Mouse (Mus musculus) midbrain, embryonic 15.5 days (tissue): ENCODE measurements around the gene Mttp. TPM values are rescaled to one million over a fixed set of nuclear protein-coding genes. Genes with fewer than 3 reads are reported as not detected.

Experiments used
- ATAC-seq: fragments of 200-750 bp; cut with Nextera tagmentation; replicated peaks from 2 replicates; pipeline ENCODE4 v1.8.0; 2017; ENCODE audit warnings: moderate TSS enrichment
- H3K27ac ChIP-seq: fragments of 300-500 bp; sonication (generic); 2 replicates; pipeline ENCODE4 v1.5.1; 2015; ENCODE audit warnings: mild to moderate bottlenecking, inconsistent platforms
- H3K27me3 ChIP-seq: fragments of 300-500 bp; sonication (generic); replicated peaks from 2 replicates; pipeline ENCODE4 v1.6.1; 2015; ENCODE audit warnings: inconsistent platforms
- H3K36me3 ChIP-seq: fragments of 300-500 bp; sonication (generic); replicated peaks from 2 replicates; pipeline ENCODE4 v1.6.1; 2015; ENCODE audit warnings: inconsistent platforms
- H3K4me1 ChIP-seq: fragments of 300-500 bp; sonication (generic); 2 replicates; pipeline ENCODE4 v1.6.1; 2015; ENCODE audit warnings: inconsistent platforms
- H3K4me2 ChIP-seq: fragments of 300-500 bp; sonication (generic); 2 replicates; pipeline ENCODE4 v1.6.1; 2015; ENCODE audit warnings: inconsistent platforms, mild to moderate bottlenecking, moderate library complexity
- H3K4me3 ChIP-seq: fragments of 300-500 bp; sonication (generic); 2 replicates; pipeline ENCODE4 v1.5.1; 2015; ENCODE audit warnings: mild to moderate bottlenecking, inconsistent platforms
- H3K9ac ChIP-seq: fragments of 300-500 bp; sonication (generic); 2 replicates; pipeline ENCODE4 v1.6.1; 2015; ENCODE audit warnings: mild to moderate bottlenecking, inconsistent platforms
- H3K9me3 ChIP-seq: fragments of 300-500 bp; sonication (generic); 2 replicates; pipeline ENCODE4 v1.6.1; 2016; ENCODE audit warnings: inconsistent platforms
- WGBS: fragments of 180-500 bp; shearing (Covaris S2); methylation state at CpG from one replicate; pipeline ENCODE4 v1.1.7; 2015; ENCODE audit warnings: mixed read lengths; 5-methylcytosine and 5-hydroxymethylcytosine counted together
- polyA plus RNA-seq: library from polyadenylated mRNA; unstranded; fragments of >200 nt; fragmentation: Nextera tagmentation; extraction: Ambion mirVana; gene quantifications from 2 replicates; pipeline ENCODE4 v1.2.1, GENCODE M21; 2015

Mttp gene
- polyA plus RNA-seq, 1 experiment from 2014 or later = 10.9 TPM

- no peak overlapping the region for H3K4me2 ChIP-seq
Observed at GRCm38 (mm10) chr3:138130692-138131091, 14.1 kb downstream of the Mttp start.

DNA sequence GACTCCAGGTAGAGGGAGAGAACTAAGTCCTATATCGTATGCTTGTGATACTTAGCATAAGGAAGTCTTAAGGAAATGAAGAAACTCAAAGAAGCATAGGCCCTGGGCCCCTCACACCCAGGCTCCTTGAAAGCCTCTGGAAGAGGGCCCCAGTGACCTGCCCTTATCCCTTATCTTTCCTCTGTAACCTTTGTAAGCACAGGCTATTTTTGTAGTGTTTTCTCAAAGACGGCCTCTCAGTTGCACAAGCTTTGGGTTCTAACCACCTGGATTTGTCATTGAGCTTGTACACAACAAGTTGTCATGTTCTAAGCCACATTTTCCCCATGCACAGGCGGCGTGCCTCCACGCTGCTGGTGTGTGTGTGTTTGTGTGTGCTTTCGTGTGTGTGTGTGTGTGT is 15.7 kb downstream of the Mttp start:
- Histone ChIP-seq H3K27me3 (no peaks in the 10 kb centered on the region), H3K36me3 (no peaks in the 10 kb centered on the region), H3K9ac (no peak overlapping the region), H3K9me3 (no peaks in the 10 kb centered on the region), H3K27ac (no peak overlapping the region), H3K4me2 (no peak overlapping the region), H3K4me1 (0 out of 2 replicates have a peak, but pooled peaks cover 4% of the 10 kb centered on the region), H3K4me3 (no peak overlapping the region)
- 96% methylated on average over 6 of the region's 6 CpGs for WGBS
- ATAC-seq = no peak

More at GRCm38 (mm10) chr3:138130692-138131091, 14.1 kb downstream of the Mttp start:
- Histone ChIP-seq H3K36me3 (no peaks in the 10 kb centered on the region), H3K9me3 (no peaks in the 10 kb centered on the region), H3K4me3 (no peak overlapping the region), H3K27ac (no peak overlapping the region), H3K27me3 (no peaks in the 10 kb centered on the region), H3K4me1 (0 out of 2 replicates have a peak, but pooled peaks cover 4% of the 10 kb centered on the region), H3K9ac (no peak overlapping the region)
- WGBS = 31% methylated on average over 1 of the region's 1 CpGs
- no peak for ATAC-seq

- H3K27me3 ChIP-seq = no peaks in the 10 kb centered on the region
- no peak overlapping the region for H3K27ac ChIP-seq
- H3K4me2 ChIP-seq = no peak overlapping the region
- no peaks in the 10 kb centered on the region for H3K9me3 ChIP-seq
- WGBS = 94% methylated on average over 10 of the region's 10 CpGs
- H3K4me3 ChIP-seq = no peak overlapping the region
- ATAC-seq = no peak
- H3K36me3 ChIP-seq = no peaks in the 10 kb centered on the region
- no peaks in the 10 kb centered on the region for H3K4me1 ChIP-seq
- no peak overlapping the region for H3K9ac ChIP-seq
Observed at GRCm38 (mm10) chr3:138123842-138124241, 20.9 kb downstream of the Mttp start.

DNA sequence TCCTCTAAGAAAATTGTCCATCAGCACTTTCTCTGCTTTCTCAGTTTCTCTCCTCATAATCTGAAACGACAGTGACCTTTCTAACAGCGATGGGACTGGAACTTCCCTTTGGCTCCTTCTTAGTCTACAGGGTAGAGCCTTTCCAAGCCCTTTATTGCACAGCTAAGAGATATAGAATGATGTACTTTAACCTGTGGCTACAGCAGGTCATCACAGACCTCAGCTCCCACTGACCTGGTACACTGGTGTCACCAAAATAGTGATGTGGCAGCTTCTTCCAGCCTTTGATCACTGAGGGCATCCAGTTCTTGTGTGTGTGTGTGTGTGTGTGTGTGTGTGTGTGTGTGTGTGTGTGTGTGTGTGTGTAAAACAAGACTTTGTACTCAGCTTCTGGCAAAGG is 23.3 kb downstream of the Mttp start:
- Histone ChIP-seq H3K4me2 (no peak overlapping the region), H3K4me3 (no peak overlapping the region), H3K27me3 (no peaks in the 10 kb centered on the region), H3K9ac (no peak overlapping the region), H3K36me3 (no peaks in the 10 kb centered on the region), H3K27ac (no peak overlapping the region), H3K4me1 (no peaks in the 10 kb centered on the region), H3K9me3 (no peaks in the 10 kb centered on the region)
- ATAC-seq = no peak
- 95% methylated on average over 2 of the region's 2 CpGs for WGBS

GRCm38 (mm10) chr3:138119444-138120105 is 25.2 kb downstream of the Mttp start:
- no peak overlapping the region for H3K4me3 ChIP-seq
- no peak overlapping the region for H3K9ac ChIP-seq
- 95% methylated on average over 16 of the region's 16 CpGs for WGBS
- no peak overlapping the region for H3K4me2 ChIP-seq
- no peaks in the 10 kb centered on the region for H3K36me3 ChIP-seq
- no peaks in the 10 kb centered on the region for H3K27me3 ChIP-seq
- H3K27ac ChIP-seq = no peak overlapping the region
- H3K9me3 ChIP-seq = no peaks in the 10 kb centered on the region
- ATAC-seq = no peak
- H3K4me1 ChIP-seq = no peaks in the 10 kb centered on the region

DNA sequence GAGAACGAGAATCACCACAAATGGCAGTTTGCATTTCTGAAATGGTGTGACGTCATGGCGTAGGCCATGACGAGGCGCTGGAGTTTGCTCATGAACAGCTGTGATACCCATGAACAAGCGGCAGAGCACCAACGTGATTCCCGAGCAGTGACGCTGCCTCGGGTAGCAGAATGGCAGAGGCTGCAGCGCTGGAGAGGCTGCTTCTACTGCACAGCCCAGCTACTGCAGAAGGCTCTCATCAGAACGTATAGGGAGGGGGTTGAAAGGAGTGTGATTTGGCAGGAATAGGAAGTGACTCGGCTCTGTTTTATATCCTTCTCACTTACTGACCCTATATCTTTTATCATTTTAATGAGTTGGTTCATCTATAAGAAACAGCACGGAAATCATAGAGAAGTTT is 25.9 kb downstream of the Mttp start:
- Histone ChIP-seq H3K27me3 (no peaks in the 10 kb centered on the region), H3K4me2 (no peak overlapping the region), H3K27ac (no peak overlapping the region), H3K36me3 (no peaks in the 10 kb centered on the region), H3K4me3 (no peak overlapping the region), H3K9me3 (no peaks in the 10 kb centered on the region), H3K4me1 (no peaks in the 10 kb centered on the region), H3K9ac (no peak overlapping the region)
- WGBS = 82% methylated on average over 14 of the region's 14 CpGs
- ATAC-seq = no peak

GRCm38 (mm10) chr3:138118392-138118791 is 26.4 kb downstream of the Mttp start:
- Histone ChIP-seq H3K9me3 (no peaks in the 10 kb centered on the region), H3K27ac (no peak overlapping the region), H3K9ac (no peak overlapping the region), H3K4me2 (no peak overlapping the region), H3K4me1 (no peaks in the 10 kb centered on the region), H3K27me3 (no peaks in the 10 kb centered on the region), H3K36me3 (no peaks in the 10 kb centered on the region), H3K4me3 (no peak overlapping the region)
- no peak for ATAC-seq
- WGBS = 77% methylated on average over 6 of the region's 6 CpGs

DNA sequence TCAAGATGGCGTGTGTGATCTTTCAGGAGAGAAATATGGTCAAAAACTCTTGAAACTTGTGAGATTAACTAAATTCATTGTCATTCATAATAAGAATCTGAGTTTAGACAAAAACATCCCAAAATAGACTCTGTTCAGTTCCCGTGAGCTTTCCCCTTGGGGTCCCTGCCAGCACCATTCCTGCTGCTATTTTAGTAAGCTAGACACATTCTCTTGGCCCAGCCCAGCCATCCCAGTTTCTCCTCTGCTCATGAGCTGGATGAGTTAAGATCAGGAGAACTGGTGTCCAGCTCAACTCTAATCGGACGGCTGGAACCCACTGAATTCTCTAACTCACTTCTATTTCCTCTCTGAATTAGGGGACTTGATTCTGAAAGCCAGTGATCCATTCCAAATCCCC is 27.9 kb downstream of the Mttp start:
- H3K9ac ChIP-seq = no peak overlapping the region
- H3K4me1 ChIP-seq = no peaks in the 10 kb centered on the region
- H3K4me2 ChIP-seq = no peak overlapping the region
- no peak overlapping the region for H3K27ac ChIP-seq
- no peak overlapping the region for H3K4me3 ChIP-seq
- no peaks in the 10 kb centered on the region for H3K9me3 ChIP-seq
- H3K27me3 ChIP-seq = no peaks in the 10 kb centered on the region
- no peak for ATAC-seq
- WGBS = 87% methylated on average over 4 of the region's 4 CpGs
- no peaks in the 10 kb centered on the region for H3K36me3 ChIP-seq

DNA sequence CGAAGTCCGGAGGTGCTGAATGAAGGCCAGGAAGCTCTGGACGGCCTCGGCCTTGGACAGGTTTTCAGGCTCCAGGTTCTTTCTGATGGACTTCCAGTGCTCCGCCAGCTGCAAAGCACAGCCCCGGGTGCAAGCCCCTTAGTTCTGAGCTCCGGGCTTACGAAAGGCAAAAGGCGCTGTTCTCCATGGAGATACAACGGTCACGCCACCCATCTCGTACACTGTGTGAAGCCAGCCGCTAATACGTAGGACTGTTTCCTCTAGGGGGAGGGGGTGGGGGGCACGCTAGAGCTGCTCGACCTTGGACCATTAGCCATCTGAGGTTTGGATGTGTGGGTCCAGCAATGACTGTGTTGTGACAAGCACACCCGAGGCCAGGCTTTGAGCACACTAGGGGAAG is 30.7 kb downstream of the Mttp start:
- H3K9ac ChIP-seq = no peak overlapping the region
- H3K9me3 ChIP-seq = no peaks in the 10 kb centered on the region
- H3K36me3 ChIP-seq = no peaks in the 10 kb centered on the region
- WGBS = 87% methylated on average over 17 of the region's 17 CpGs
- H3K4me2 ChIP-seq = no peak overlapping the region
- H3K27ac ChIP-seq = no peak overlapping the region
- H3K4me3 ChIP-seq = no peak overlapping the region
- no peaks in the 10 kb centered on the region for H3K27me3 ChIP-seq
- no peaks in the 10 kb centered on the region for H3K4me1 ChIP-seq
- no peak for ATAC-seq

DNA sequence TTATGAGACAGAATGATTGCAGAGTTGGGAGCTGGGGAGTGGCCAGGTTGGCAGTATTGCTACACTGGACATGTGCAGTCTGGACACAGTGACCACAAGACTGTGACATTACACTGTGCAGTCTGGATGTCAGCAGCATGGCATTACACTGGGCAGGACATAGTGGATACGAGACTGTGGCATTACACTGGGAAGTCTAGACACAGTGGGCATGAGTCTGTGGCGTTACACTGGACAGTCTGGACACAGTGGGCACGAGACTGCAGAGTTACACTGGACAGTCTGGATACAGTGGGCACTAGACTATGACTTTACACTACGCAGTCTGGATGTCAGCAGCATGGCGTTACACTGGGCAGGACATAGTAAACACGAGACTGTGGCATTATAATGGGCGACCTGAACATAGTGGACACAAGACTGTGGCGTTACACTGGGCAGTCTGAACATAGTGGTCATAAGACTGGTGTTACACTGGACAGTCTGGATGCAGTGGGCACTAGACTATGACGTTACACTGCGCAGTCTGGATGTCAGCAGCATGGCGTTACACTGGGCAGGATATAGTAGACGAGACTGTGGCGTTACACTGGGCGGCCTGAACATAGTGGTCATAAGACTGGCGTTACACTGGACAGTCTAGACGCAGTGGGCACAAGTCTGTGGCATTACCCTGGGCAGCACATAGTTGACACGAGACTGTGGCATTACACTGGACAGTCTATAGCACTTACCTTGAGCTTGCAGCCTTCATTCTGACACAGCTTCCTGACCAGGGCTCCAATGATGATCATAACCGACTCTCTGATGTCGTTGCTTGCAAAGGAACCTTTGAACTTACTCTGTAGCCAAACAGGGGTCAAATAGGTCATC is 33.6 kb downstream of the Mttp start:
- H3K4me2 ChIP-seq = no peak overlapping the region
- no peaks in the 10 kb centered on the region for H3K4me1 ChIP-seq
- H3K9ac ChIP-seq = no peak overlapping the region
- H3K27me3 ChIP-seq = no peaks in the 10 kb centered on the region
- no peaks in the 10 kb centered on the region for H3K9me3 ChIP-seq
- no peak for ATAC-seq
- H3K36me3 ChIP-seq = no peaks in the 10 kb centered on the region
- whole genome bisulfite sequencing = 91% methylated on average over 19 of the region's 19 CpGs
- no peak overlapping the region for H3K4me3 ChIP-seq
- no peak overlapping the region for H3K27ac ChIP-seq

GRCm38 (mm10) chr3:138106887-138107286 is 37.9 kb downstream of the Mttp start:
- no peak for ATAC-seq
- Histone ChIP-seq H3K27ac (no peak overlapping the region), H3K27me3 (no peaks in the 10 kb centered on the region), H3K9ac (no peak overlapping the region), H3K36me3 (no peaks in the 10 kb centered on the region), H3K4me3 (no peak overlapping the region), H3K9me3 (no peaks in the 10 kb centered on the region), H3K4me1 (no peaks in the 10 kb centered on the region), H3K4me2 (no peak overlapping the region)
- 95% methylated on average over 10 of the region's 10 CpGs for WGBS

- WGBS = 68% methylated on average over 5 of the region's 5 CpGs
- Histone ChIP-seq H3K4me1 (no peaks in the 10 kb centered on the region), H3K4me2 (no peak overlapping the region), H3K36me3 (no peaks in the 10 kb centered on the region), H3K27ac (no peak overlapping the region), H3K4me3 (no peak overlapping the region), H3K9me3 (no peaks in the 10 kb centered on the region), H3K27me3 (no peaks in the 10 kb centered on the region), H3K9ac (no peak overlapping the region)
- no peak for ATAC-seq
Observed at GRCm38 (mm10) chr3:138105056-138105455, 39.7 kb downstream of the Mttp start.

GRCm38 (mm10) chr3:138103690-138104089 is 41.1 kb downstream of the Mttp start:
- Histone ChIP-seq H3K27ac (no peak overlapping the region), H3K36me3 (no peaks in the 10 kb centered on the region), H3K27me3 (no peaks in the 10 kb centered on the region), H3K9me3 (no peaks in the 10 kb centered on the region), H3K4me3 (no peak overlapping the region), H3K9ac (no peak overlapping the region), H3K4me1 (no peaks in the 10 kb centered on the region), H3K4me2 (no peak overlapping the region)
- no peak for ATAC-seq
- WGBS = 92% methylated on average over 4 of the region's 4 CpGs
